Mouse (Mus musculus): Measurements from ENCODE around the gene Gm3526. TPM values are rescaled to one million over a fixed set of nuclear protein-coding genes. Genes with fewer than 3 reads are reported as not detected.
"Not testable (repeated sequence)": the region's sequence is repeated elsewhere in the genome, so short reads cannot be mapped to it uniquely, and the experiment has no call there.

The Gm3526 gene
- not detected in 2 replicates for polyA plus RNA-seq (2014; fragmentation: Nextera tagmentation; extraction: Ambion mirVana)

- not testable (repeated sequence) for H3K36me3 ChIP-seq (ENCODE audit: control insufficient read depth, insufficient read depth, low read length); H3K9ac ChIP-seq (ENCODE audit: low read length)
Measured at GRCm38 (mm10) chr14:5260480-5260879, at the start of gene Gm3526. Gm3526 (minus strand) TSS chr14:5260580.

More at GRCm38 (mm10) chr14:5260480-5260879, at the start of gene Gm3526:
- DNase-seq (ENCODE audit: low spot score); H3K27ac ChIP-seq (ENCODE audit: low read depth); H3K27me3 ChIP-seq (replicated peaks; ENCODE audit: control insufficient read depth, insufficient read depth, low read length); H3K9me3 ChIP-seq (ENCODE audit: control insufficient read depth, low read length); H3K4me1 ChIP-seq (replicated peaks; ENCODE audit: control insufficient read depth, insufficient read depth, low read length); ATAC-seq (replicated peaks; ENCODE audit: low FRiP score, low TSS enrichment, low read depth); H3K4me2 ChIP-seq (ENCODE audit: low read length); H3K4me3 ChIP-seq (ENCODE audit: low read depth, low read length): not testable (repeated sequence)
- WGBS: no CpG with 5 or more reads among the region's 1 CpGs

Other genes with a start within 250 kb of the Gm3526 start
- not detected in 2 replicates for gene Gm3298, start 244.7 kb downstream of the Gm3526 start, polyA plus RNA-seq (2014; fragmentation: Nextera tagmentation; extraction: Ambion mirVana)
- not detected in 2 replicates for gene 4930555G01Rik, start 210.0 kb downstream of the Gm3526 start, polyA plus RNA-seq (2014; fragmentation: Nextera tagmentation; extraction: Ambion mirVana)
- 1.3 and 1.5 TPM in 2 replicates for gene Gm8281, start 189.5 kb downstream of the Gm3526 start, polyA plus RNA-seq (2014; fragmentation: Nextera tagmentation; extraction: Ambion mirVana)
- gene Gm8279, start 129.1 kb downstream of the Gm3526 start, polyA plus RNA-seq (2014; fragmentation: Nextera tagmentation; extraction: Ambion mirVana): not detected in 2 replicates
- not detected in 2 replicates for gene Gm3317, start 96.0 kb downstream of the Gm3526 start, polyA plus RNA-seq (2014; fragmentation: Nextera tagmentation; extraction: Ambion mirVana)
- gene Gm8271, start 74.8 kb downstream of the Gm3526 start, polyA plus RNA-seq (2014; fragmentation: Nextera tagmentation; extraction: Ambion mirVana): not detected in 2 replicates
- gene Gm3542, start 74.3 kb upstream of the Gm3526 start, polyA plus RNA-seq (2014; fragmentation: Nextera tagmentation; extraction: Ambion mirVana): not detected in 2 replicates
- gene Gm3500, start 128.5 kb upstream of the Gm3526 start, polyA plus RNA-seq (2014; fragmentation: Nextera tagmentation; extraction: Ambion mirVana): 0.12 and 0.19 TPM in 2 replicates
- gene Gm3194, start 194.9 kb upstream of the Gm3526 start, polyA plus RNA-seq (2014; fragmentation: Nextera tagmentation; extraction: Ambion mirVana): 0.54 and 1.1 TPM in 2 replicates
- gene Gm8246, start 217.2 kb upstream of the Gm3526 start, polyA plus RNA-seq (2014; fragmentation: Nextera tagmentation; extraction: Ambion mirVana): not detected in 2 replicates
- gene Gm3187, start 223.6 kb upstream of the Gm3526 start, polyA plus RNA-seq (2014; fragmentation: Nextera tagmentation; extraction: Ambion mirVana): not detected in 2 replicates
- gene Gm3488, start 241.1 kb upstream of the Gm3526 start, polyA plus RNA-seq (2014; fragmentation: Nextera tagmentation; extraction: Ambion mirVana): 0.81 and 1.9 TPM in 2 replicates